Mouse (Mus musculus) bone marrow, adult 2 months (tissue): ENCODE data around the gene Iqsec2.

Experiments
- CTCF ChIP-seq: fragments of 200-500 bp; IDR thresholded peaks from 2 replicates; pipeline ENCODE4 v1.5.1; 2011; ENCODE audit warnings: low read length, control low read depth; ENCODE audit not compliant: control insufficient read depth, insufficient read depth
- POLR2A ChIP-seq: fragments of 200-500 bp; IDR thresholded peaks from 2 replicates; pipeline ENCODE4 v1.6.1; 2011; ENCODE audit warnings: low read depth, mild to moderate bottlenecking, control low read depth, low read length, borderline replicate concordance; ENCODE audit not compliant: control insufficient read depth

- TF ChIP-seq CTCF (no peak), POLR2A (no peak)
Measured at GRCm38 (mm10) chrX:152214703-152215102, 70.6 kb downstream of the Iqsec2 start.
